Mouse (Mus musculus) liver, embryonic 14.5 days (tissue): ENCODE results near the gene Rpgr. TPM values are rescaled to one million over a fixed set of nuclear protein-coding genes. Genes with fewer than 3 reads are reported as not detected.
A peak's percentile ranks its signal among the peaks of the same experiment; 100 is the strongest.

Experiments used
- ATAC-seq: fragments of 200-750 bp; cut with Nextera tagmentation; 2 replicates; pipeline ENCODE4 v1.8.0; 2017; ENCODE audit warnings: moderate number of reproducible peaks, mild to moderate bottlenecking, moderate library complexity; ENCODE audit not compliant: insufficient read depth
- DNase-seq, 3 experiments: peaks; one replicate each; pipeline ENCODE4 v3.0.0-alpha.2; 2012 to 2013; ENCODE audit warnings: low read depth in 3 of 3, low spot score in 3 of 3
- H3K27ac ChIP-seq: fragments of 300-500 bp; sonication (generic); 2 replicates; pipeline ENCODE4 v1.5.1; 2014; ENCODE audit warnings: moderate library complexity, mild to moderate bottlenecking, control low read depth, inconsistent platforms
- H3K27me3 ChIP-seq: fragments of 300-500 bp; sonication (generic); 2 replicates; pipeline ENCODE4 v1.6.1; 2014; ENCODE audit warnings: mild to moderate bottlenecking, low read length, moderate library complexity; ENCODE audit not compliant: control insufficient read depth, insufficient read depth
- H3K36me3 ChIP-seq: fragments of 300-500 bp; sonication (generic); replicated peaks from 2 replicates; pipeline ENCODE4 v1.6.1; 2014; ENCODE audit warnings: low read depth; ENCODE audit not compliant: control insufficient read depth, insufficient read depth
- H3K4me1 ChIP-seq, 2 experiments: fragments of 200-500 bp in 1 of 2; fragments of 300-500 bp in 1 of 2; sonication (generic) in 1 of 2; replicated peaks; 2 replicates each; pipeline ENCODE4 v1.6.1; 2012 to 2014; ENCODE audit warnings: antibody characterized with exemption in 1 of 2, inconsistent platforms in 1 of 2, low read length in 1 of 2; ENCODE audit not compliant: control insufficient read depth in 2 of 2, insufficient read depth in 2 of 2
- H3K4me2 ChIP-seq: fragments of 300-500 bp; sonication (generic); 2 replicates; pipeline ENCODE4 v1.6.1; 2014; ENCODE audit warnings: low read depth, mild to moderate bottlenecking, control low read depth, moderate library complexity
- H3K4me3 ChIP-seq, 2 experiments: fragments of 200-500 bp in 1 of 2; fragments of 300-500 bp in 1 of 2; sonication (generic) in 1 of 2; 2 replicates each; pipeline ENCODE4 v1.5.1; 2012 to 2014; ENCODE audit warnings: low read depth in 2 of 2, low read length in 2 of 2, mild to moderate bottlenecking in 2 of 2, control low read depth in 1 of 2, inconsistent platforms in 1 of 2, moderate library complexity in 1 of 2; ENCODE audit not compliant: insufficient read depth in 1 of 2
- H3K9ac ChIP-seq: fragments of 300-500 bp; sonication (generic); replicated peaks from 2 replicates; pipeline ENCODE4 v1.6.1; 2014; ENCODE audit warnings: mild to moderate bottlenecking, control low read depth, moderate library complexity
- H3K9me3 ChIP-seq: fragments of 300-500 bp; sonication (generic); 2 replicates; pipeline ENCODE4 v1.6.1; 2016; ENCODE audit warnings: low read length, mixed read lengths; ENCODE audit not compliant: control insufficient read depth
- CTCF ChIP-seq: IDR thresholded peaks from 2 replicates; pipeline ENCODE4 v1.5.1; 2016; ENCODE audit warnings: antibody characterized with exemption, low read depth, control low read depth
- EP300 ChIP-seq: IDR thresholded peaks from 2 replicates; pipeline ENCODE4 v1.6.1; 2016; ENCODE audit warnings: antibody characterized with exemption, low read depth
- WGBS: fragments of 180-500 bp; shearing (Covaris S2); extraction: QIAGEN DNeasy Blood & Tissue Kit; methylation state at CpG from one replicate; pipeline ENCODE4 v1.1.7; 2014; ENCODE audit not compliant: insufficient replicate concordance; 5-methylcytosine and 5-hydroxymethylcytosine counted together
- polyA plus RNA-seq, 2 experiments: library from polyadenylated mRNA; depleted of rRNA in 1 of 2; stranded (reverse) in 1 of 2; unstranded in 1 of 2; fragments of >200 nt; fragmentation: Nextera tagmentation in 1 of 2; extraction: Ambion mirVana in 1 of 2; gene quantifications; 2 replicates each; pipeline versions ENCODE4 v1.2.1 to v1.2.3; 2012 to 2014

Rpgr gene
- polyA plus RNA-seq, 2 experiments = 1.1 to 2.4 TPM

DNA sequence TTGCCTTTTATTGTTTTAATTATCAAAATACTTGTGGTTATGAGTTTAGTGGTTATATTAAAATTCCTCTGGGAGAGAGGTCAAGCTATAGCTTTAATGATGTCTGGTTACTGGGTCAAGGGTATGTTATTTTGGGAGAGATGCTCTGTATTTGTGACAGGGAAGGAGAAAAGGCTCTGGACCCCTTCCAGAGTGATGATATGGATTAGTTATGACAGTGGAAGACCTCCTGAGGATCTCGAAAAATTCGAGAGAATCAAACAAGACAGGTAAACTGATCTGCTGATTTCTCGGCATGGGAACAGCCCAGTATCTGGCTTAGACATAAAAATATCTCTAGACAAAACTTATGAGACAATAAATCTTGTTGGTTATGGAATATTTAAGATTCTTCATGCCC lies 27.2 kb upstream of the Rpgr start:
- Histone ChIP-seq H3K36me3 (no peaks in the 10 kb centered on the region), H3K4me1 (no peaks in the 10 kb centered on the region; a peak in 1 of 4 replicates), H3K9ac (no peak overlapping the region), H3K27me3 (no peaks in the 10 kb centered on the region), H3K9me3 (no peaks in the 10 kb centered on the region), H3K4me3 (no peak overlapping the region), H3K27ac (no peak overlapping the region), H3K4me2 (no peak overlapping the region)
- TF ChIP-seq CTCF (no peak), EP300 (no peak)
- no peak for ATAC-seq
- 47% methylated on average over 3 of the region's 3 CpGs for whole genome bisulfite sequencing
- DNase-seq = no peak

DNA sequence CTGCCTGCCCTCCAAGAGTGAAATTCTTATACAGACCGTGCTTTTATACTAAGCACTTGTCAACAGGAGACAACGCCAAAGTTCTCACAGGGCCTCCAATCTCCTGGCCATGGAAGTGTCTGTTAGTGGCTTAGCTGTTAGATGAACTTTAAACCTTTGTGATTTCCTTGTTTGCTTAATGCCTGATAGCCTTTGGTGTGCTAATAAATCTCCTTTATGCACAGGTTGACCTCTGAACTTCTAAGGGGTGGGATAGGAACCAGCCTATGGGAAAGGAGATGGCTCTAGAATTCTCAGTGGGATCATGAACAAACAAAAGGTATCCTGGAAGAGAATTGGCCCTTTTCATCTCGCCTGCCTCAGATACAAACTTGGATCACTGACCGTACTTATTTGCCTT lies 22.8 kb upstream of the Rpgr start:
- H3K27ac ChIP-seq = no peak overlapping the region
- H3K4me2 ChIP-seq = no peak overlapping the region
- no peaks in the 10 kb centered on the region for H3K36me3 ChIP-seq
- WGBS = 51% methylated on average over 4 of the region's 4 CpGs
- H3K27me3 ChIP-seq = no peaks in the 10 kb centered on the region
- no peak for TF ChIP-seq EP300
- no peak for TF ChIP-seq CTCF
- H3K9ac ChIP-seq = no peak overlapping the region
- DNase-seq = no peak
- no peak overlapping the region for H3K4me3 ChIP-seq
- peak; percentile 35; the same call in 1 of the 2 replicates for ATAC-seq
- H3K4me1 ChIP-seq = no peaks in the 10 kb centered on the region; a peak in 1 of 4 replicates
- H3K9me3 ChIP-seq = no peaks in the 10 kb centered on the region

DNA sequence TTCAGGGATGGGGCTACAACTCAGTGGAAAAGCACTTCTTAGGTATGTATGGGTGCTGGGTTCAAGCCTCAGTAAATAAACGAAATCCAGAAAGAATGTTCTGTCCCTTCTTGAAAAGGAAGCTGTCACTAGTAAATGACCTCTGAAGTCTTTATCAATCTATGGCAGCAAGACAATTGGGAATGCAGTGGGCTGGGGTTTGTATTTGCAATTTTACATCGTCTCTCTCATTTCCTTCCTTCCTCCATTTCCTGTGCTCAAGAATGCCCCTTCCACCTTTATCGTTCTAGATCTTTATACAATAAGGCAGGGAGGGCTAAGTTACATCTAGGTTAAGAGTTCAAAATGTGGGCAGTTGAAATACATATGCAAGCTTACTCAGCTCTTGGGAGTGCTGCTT lies 17.9 kb upstream of the Rpgr start:
- Histone ChIP-seq H3K4me2 (no peak overlapping the region), H3K27ac (no peak overlapping the region), H3K9ac (no peak overlapping the region), H3K9me3 (no peaks in the 10 kb centered on the region), H3K27me3 (no peaks in the 10 kb centered on the region), H3K36me3 (no peaks in the 10 kb centered on the region), H3K4me1 (no peaks in the 10 kb centered on the region), H3K4me3 (no peak overlapping the region)
- WGBS = 17% methylated on average over 3 of the region's 3 CpGs
- DNase-seq (no peak), ATAC-seq (no peak)
- no peak for TF ChIP-seq EP300
- no peak for TF ChIP-seq CTCF

DNA sequence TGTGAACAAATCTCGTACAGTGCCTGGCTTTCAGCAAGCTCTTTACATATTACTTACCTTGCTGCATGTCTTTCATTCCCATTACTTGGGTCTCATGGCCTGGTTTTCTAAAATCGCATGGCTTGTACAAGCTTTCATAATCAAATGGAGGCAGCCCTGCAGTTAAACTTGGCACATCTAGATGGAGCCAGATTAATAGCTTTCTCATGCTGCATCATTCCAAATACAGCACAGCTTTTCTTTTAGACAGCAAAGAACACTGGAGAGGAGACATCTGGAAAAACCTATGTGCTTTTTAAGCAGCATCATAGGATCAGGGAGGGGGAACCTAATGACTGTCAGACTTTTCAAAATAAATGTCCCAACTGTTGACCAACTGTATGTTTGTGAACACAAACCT lies 16.3 kb upstream of the Rpgr start:
- Histone ChIP-seq H3K4me3 (no peak overlapping the region), H3K27me3 (no peaks in the 10 kb centered on the region), H3K36me3 (no peaks in the 10 kb centered on the region), H3K9me3 (no peaks in the 10 kb centered on the region), H3K4me2 (no peak overlapping the region), H3K9ac (no peak overlapping the region), H3K4me1 (no peaks in the 10 kb centered on the region), H3K27ac (no peak overlapping the region)
- 45% methylated on average over 2 of the region's 2 CpGs for WGBS
- DNase-seq = no peak
- TF ChIP-seq CTCF = no peak
- no peak for TF ChIP-seq EP300
- ATAC-seq = no peak

DNA sequence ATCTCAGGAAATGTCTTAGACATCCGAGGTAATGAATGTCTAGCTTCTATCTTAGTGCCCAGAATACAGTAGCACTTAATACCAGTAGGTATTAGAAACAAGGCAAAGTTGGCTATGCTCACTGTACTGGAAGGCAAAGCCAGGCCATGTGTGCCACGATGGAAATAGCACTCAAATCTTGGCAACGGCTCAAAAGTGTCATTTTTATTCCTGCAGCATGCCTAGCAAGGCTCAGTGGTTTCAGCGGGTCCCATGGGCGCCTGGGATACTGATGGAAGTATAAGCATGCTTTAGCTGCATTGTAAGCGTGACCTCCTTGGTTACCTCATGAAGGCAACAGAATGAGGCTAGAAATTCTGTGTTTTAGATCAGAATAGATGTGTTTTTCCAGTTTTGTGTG lies 2.6 kb upstream of the Rpgr start:
- H3K4me3 ChIP-seq = no peak overlapping the region
- H3K4me1 ChIP-seq = peaks cover 0 to 2% of the 10 kb centered on the region in 2 experiments; a peak in 1 of 4 replicates
- no peak overlapping the region for H3K9ac ChIP-seq
- no peak for ATAC-seq
- no peak for DNase-seq
- H3K4me2 ChIP-seq = no peak overlapping the region
- no peaks in the 10 kb centered on the region for H3K9me3 ChIP-seq
- H3K36me3 ChIP-seq = no peaks in the 10 kb centered on the region
- TF ChIP-seq EP300 (no peak), CTCF (no peak)
- H3K27ac ChIP-seq = no peak overlapping the region
- H3K27me3 ChIP-seq = no peaks in the 10 kb centered on the region
- 51% methylated on average over 6 of the region's 6 CpGs for WGBS
